Mouse (Mus musculus): Measurements from ENCODE around the gene Src.

- TF ChIP-seq POLR2A (IDR thresholded peaks at IDR 0.05; ENCODE audit: borderline replicate concordance, extremely low read depth, low read depth, low read length) (no peak), CTCF (IDR thresholded peaks at IDR 0.05; ENCODE audit: insufficient read depth, low read length) (no peak)
These were observed 33.3 kb downstream of the Src start for GRCm38 (mm10) chr2:157451372-157452040.
